Mouse (Mus musculus): Measurements from ENCODE around the gene Rxfp4. TPM values are rescaled to one million over a fixed set of nuclear protein-coding genes. Genes with fewer than 3 reads are reported as not detected.
A peak's percentile ranks its signal among the peaks of the same experiment; 100 is the strongest.

The Rxfp4 gene
- polyA plus RNA-seq, 2 experiments from 2014 or later = 0.26 TPM; not detected in 1

DNA sequence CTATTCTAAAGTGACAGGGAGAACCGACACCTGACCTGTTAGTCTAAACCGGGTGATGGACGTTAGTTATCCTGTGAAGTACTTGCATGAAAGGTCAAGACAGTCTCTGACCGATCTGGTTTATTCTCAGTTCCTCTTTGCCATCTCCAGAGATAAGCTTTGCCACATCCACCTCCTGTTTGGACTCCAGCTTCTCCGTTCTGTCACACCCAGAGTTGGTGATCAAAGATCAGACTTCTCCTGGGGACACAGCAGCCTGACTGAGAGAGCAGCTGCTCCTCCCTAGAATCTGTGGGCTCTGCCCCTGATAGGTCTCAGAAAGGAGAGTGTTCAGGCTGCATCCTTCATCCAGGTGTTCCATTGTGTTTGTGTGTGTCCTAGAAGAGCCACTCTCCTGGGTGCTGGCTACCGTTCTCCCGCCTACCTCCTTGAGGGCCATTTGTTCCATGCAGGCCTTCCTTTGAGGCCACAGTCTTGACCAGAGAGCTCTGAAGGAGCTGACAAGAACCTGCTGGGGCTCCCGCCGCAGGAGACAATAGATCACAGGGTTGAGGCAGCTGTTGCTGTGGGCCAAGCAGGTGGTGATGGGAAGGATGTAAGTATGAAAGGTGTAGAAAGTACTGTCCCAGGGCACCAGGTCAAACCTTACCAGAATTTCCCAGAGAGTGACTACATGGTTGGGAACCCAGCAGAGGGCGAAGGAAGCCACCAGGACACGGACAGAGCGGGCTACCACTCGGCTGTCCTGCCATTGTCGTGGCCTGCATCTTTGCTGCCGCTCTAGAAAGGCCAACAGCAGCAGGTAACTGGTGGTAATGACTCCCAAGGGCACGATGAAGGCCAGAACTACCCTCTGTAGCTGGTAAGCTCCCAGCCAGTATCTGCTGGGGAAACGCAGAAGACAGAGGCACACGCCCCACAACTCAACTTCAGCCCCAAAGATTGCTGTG lies 998 bp downstream of the Rxfp4 start:
- no peak for ATAC-seq

DNA sequence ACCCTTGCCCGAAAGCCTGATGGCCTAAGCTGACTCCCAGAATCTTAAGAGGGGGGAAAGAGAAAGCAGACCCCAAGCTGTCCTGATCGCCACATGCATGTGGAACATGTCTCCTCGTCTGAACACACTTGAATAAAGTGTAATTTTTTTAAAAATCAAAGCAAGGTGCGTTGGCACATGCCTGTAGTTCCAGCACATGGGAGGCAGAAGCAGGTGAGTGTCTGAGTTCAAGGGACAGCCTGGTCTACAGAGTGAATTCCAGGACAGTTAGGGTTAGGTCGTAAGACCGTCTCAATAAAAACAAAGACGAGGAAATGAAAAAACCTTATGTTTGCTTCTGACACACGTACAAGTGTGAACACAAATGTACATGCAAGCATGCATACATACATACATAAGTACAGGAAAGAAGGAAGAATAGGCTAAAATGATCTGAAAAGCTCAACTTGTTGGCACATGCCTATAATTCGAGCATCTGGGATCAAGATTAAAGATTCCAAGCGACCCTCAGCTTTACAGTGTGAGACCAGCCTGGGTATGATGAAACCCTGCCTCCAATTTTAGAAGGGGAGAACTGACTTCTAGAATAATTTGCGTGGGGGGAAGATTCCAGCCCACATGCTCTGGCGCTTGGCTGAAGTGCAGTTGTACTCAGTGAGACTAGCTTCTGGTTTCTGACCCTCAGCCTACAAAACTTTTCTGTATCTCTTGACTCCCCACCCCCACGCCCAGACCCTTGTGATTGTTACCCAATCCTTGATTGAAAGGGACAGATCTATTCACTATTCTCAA lies 2.0 kb downstream of the Rxfp4 start:
- ATAC-seq = no peak

DNA sequence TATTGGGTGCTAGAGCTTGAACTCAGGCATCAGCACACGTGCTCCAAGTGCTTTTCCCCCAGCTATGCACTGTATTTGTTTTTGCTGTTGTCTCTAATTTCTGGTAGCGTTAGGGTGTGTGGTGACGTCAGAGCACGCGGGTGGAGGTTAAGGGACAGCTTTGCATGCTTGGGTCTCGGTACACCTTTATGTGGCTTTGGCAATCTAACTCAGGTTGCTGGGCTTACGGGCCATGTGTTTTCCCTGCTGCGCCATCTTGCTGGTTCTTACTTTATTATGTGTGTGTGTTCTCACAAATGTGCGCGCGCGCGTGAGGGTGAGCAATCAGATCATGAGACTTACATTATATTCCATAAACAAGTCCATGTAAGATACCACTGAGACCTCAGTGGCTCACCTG lies 3.0 kb downstream of the Rxfp4 start:
- no peak for ATAC-seq

DNA sequence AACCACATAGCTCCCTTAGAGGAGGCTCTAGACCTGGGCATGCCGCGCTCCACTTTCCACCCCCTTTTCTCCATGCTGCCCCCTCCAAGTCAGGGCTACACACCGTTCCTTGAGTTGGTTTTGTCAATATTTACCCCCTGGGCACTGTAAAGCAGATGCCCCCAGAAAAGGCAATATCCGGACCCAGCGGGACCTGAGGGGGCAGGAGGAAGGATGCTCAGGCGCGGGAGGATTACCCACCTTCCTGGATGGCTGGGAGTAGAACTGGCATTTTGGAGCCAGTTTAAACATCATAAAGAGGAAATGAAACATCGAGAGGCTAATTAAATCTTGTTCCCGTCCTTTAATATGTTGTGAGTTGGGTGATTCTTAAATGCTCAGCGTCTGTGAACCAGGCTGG lies 3.8 kb downstream of the Rxfp4 start:
- no peak for ATAC-seq

DNA sequence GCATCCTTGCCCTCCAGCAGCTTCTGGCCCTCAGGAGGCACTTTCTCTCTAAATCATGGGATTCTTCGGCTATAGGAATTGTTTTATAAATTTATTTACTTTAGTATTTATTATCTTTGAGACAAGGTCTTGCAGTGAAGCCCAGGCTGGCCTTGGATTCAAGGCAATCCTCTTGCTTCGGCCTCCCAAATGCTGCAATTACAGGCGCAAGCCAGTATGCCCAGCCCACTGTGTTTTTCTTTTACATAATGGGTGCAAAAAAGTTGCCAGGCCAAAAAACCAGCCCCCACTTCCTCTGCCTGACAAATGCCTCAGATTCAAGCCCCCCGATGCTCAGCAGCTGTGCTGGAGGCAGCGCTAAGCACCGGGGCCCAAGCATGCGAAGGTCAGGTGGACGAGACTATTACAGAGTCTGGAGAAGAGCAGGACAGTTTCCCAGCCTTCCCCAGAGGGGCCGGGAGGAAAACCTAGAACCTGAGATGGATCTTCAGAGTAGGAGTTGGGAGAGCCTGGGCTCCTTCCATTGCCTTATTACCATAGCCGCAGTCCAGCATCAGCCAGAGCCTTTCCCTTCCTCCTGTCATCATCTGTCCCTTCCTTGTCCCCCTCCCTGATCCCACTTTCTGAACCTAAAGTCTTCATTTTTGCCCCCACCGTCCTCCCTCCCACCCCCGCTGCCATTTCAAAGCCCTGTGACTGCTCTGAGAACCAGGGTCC lies 4.3 kb downstream of the Rxfp4 start:
- ATAC-seq = no peak

DNA sequence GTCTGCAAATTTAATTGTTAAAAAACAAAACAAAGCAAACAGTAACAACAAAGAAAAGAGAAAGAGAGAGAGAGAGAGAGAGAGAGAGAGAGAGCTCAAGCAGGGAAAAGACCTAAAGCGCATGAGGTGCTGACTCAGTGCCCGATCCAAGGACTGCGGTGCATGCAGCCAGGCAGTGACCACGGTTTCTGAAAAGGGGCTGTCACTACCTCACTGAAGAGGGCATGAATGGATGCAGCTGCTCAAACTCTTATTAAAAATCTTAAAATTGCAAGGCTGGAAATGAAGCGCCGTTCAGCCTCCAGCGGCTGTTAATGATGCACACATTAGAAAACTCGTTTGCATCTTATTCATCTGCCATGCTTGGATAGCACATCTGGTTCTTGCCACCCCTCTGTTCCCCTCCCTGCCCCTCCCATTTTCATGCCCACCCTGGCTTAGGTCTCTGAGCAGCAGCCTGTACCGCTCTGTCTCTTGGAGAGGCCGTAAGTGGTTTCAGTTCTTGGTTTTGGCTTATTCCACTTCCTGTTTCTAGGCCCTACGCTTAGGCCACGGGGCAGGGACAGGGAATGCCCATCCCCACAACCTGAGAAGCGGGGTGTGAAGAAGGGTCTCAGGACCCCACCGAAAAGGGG lies 5.0 kb downstream of the Rxfp4 start:
- no peak for ATAC-seq

DNA sequence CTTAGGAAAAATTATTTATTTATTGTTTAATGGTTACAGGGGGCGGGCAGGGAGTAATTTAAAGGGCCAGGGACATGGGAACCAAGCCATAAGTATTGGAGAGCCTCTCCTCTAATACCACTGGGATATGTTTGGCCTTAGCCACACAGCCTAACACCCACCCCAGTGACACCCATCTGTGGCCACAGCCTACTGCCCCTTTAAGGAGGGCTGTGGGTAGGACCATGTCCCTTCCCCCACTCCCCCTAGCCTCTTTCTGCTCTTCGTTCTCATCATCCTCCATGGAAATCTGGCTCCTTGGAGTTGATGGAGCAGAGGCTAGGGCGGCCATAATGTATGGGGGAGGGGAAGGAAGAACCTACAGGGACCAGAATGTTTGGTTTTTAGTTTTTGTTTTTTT lies 5.9 kb downstream of the Rxfp4 start:
- ATAC-seq = no peak

DNA sequence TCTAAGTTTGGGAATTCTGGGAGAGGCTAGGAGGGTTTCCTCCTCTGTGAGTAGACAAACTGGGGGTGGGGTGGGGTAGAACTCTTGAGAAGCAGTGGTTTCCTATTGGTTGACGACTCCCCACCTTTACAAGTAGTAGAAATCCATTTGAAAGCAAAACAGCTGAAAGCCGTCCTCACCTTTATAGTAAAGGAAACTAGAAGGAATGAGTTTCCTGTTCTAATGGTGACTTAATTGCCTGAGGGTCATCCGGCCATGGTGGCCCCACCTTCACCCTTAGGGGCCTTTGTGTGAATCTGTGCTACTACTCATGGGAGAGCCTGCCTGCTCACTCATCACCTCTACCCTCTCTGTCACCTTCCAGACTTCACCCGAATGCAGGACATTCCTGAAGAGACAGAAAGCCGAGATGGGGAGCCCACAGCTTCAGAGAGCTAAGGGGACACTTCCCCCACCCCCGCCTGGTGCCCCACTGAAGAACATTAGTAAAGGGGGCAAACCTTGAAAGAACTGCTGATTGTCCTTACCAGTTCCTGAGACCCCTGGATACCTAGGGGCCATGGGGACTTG lies 6.4 kb downstream of the Rxfp4 start:
- ATAC-seq = no peak

DNA sequence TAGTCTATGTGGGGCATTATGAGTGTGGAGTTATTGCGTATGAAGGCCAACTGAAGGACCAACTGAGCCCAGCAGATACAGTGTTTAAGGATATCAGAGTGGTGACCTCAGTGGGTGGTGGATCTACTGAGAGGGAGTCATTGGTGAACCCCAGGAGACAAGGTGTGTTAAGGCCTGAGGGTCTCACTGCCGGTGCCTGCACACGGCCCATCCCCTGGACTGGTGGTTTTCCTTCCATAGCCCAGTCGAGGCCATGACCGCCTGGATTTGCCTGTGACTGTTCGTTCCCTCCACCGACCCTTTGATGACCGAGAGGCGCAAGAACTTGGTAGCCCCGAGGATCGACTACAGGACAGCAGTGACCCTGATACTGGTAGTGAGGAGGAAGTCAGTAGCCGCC lies 7.0 kb downstream of the Rxfp4 start:
- no peak for ATAC-seq

DNA sequence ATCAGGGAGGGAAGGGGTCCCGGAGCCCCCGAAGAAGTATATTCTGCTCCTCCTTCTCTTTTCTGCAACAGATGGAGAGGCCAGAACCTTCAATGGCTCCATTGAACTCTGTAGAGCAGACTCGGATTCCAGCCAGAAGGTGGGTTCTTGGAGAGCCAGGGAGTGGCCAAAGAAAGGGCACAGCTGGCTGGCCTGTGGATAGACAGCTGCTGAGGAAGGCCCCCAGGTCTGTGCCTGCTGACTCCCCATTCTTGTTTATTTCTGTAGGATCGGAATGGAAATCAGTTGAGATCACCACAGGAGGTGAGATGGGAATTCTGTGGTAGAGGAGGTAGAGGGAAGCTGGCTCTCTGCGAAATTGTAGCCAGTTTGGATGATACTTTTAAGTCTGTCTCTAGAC lies 9.9 kb downstream of the Rxfp4 start:
- no peak for ATAC-seq

DNA sequence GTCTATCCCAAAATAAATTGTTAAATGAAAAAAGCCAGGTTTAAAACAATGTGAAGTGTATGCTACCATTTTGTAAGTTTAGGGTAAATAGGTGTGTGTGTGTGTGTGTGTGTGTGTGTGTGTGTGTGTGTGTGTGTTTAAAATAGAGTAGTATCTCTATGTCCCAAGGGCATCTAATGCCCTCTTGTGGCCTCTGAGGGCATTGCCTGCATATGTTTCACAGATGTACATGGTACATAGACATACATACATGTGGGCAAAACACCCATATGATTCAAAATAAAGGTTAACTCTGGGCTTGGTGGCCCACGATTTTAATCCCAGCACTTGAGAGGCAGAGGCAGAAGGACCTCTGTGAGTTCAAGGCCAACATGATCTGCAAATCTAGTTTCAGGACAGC lies 12.3 kb downstream of the Rxfp4 start:
- peak; percentile 81 for ATAC-seq

DNA sequence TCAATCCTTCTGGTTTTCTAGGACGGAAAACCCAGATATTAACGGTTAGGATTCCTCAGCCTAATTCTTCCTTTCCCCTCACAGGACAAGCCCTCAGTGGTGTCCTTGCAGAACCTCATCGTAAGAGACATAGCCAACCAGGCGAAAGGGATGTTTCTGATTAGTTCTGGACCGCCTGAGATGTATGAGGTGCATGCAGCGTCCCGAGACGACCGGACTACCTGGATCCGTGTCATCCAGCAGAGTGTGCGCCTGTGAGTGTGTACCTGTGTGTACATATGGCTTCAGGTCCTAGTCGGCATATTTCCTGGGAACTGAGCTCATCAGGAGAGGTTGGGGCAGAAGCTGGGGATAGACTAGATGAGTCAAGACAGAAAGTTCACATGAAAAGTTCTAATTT lies 13.7 kb downstream of the Rxfp4 start:
- no peak for ATAC-seq

DNA sequence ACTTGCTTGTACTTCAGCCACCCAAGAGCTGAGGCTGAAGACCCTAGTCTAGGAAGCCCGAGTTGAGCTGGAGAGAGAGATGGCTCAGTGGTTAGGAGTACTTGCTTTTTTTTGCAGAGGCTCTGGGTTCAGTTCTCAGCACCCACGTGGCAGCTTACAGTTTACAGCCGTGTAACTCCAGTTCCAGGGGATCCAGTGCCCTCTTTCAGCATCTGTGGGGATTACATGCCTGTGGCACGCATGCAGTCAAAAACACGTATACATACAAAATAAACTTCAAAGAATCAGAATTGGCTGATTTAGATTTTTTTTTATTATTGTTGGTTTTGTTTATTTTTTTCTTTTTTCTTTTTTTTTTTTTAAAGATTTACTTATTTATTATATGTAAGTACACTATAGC lies 15.8 kb downstream of the Rxfp4 start:
- ATAC-seq = no peak

DNA sequence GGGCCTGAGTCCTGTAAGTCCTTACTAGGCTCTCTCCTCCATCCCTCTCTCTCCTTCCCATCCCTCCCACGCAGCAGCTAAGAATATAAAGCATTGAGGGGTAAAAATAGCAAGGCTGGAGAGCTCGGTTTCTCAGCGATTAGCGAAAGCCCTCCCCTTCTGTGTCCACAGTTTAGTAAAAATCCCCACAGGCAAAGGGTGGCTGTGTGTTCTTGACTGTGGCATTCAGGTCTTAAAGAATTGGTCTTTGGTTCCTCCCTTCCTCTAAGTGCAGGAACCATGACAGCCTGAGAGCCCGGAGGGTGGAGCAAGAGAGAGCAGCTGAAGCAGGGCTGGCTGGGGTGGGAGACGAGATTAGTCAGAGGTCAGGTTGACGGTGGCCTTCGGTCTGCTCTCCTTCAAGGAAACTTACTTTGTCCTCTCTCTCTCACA lies 16.4 kb downstream of the Rxfp4 start:
- no peak for ATAC-seq

DNA sequence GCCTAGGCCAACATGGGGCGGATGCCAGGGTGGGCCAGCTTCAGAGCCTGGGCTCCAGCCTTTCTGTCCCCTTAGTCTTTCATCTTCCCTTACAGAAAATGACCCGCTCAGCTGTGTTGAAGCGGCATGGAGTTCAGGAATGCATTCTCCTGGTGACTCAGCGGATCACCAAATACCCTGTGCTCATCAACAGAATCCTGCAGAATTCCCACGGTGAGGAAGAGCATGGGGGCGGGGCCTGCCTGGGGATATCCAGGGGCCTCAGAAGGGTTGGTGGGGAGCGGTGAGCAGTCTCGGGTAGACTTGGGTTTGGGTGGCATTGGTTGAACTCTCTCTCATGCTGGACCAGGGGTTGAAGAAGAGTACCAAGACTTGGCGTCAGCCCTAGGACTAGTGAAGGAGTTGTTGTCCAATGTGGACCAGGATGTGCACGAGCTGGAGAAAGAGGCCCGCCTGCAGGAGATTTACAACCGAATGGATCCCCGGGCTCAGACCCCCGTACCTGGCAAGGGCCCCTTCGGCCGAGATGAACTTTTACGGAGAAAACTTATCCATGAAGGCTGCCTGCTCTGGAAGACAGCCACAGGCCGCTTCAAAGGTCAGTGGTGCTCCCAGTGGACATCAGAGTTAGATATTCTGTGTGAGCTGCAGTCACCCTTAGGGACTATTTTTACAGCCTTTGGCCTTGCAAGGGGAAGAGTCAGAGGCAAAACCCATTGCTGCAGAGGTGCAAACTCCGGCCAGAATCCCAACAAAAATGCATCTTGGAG lies 17.3 kb downstream of the Rxfp4 start:
- ATAC-seq = no peak

DNA sequence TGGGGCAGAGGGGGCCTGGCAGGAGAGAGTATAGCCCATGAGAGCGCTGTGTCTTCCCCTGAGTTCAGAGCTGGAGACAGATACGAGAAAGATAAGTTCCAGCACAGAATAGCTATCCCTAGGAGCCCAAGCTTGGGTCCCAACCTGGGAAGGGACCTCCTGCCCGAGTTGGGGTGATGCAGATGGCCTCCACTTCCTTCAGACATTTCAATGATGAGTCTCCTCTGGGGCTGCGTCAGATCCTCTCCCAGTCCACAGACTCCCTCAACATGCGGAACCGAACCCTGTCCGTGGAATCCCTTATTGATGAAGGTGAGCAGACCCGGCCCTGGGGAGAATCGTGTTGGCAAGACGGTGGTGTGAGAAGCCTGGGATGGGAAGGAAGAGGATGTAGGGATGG lies 19.9 kb downstream of the Rxfp4 start:
- ATAC-seq = no peak

DNA sequence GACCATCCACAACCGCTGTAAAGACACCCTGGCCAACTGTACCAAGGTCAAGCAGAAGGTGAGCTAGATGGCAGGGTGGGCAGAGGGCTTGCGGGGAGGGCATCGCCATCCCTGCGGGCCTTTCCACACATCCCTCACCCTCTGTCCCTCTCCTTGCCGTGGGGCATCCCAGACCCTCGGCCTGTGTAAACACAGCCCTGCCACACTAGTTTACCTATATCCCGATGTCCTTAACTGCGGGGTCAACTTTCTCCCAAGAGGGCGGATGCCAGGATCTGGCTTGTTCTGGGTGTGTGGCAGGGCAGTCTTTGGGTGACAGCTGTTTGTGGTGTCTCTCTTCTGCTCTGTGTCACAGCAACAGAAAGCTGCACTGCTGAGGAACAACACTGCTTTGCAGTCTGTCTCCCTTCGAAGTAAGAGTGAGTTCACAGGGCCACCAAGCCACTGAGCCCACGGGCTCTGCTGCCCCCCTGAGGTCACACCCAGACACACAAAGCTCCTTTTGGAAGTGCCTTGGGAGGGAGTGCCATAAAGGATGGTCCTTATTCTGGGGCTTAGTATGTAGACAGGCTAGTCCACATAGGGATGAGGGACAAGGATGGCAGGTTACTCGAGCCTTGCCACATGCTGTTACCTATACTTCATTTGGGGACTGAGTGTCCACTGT lies 20.9 kb downstream of the Rxfp4 start:
- no peak for ATAC-seq

DNA sequence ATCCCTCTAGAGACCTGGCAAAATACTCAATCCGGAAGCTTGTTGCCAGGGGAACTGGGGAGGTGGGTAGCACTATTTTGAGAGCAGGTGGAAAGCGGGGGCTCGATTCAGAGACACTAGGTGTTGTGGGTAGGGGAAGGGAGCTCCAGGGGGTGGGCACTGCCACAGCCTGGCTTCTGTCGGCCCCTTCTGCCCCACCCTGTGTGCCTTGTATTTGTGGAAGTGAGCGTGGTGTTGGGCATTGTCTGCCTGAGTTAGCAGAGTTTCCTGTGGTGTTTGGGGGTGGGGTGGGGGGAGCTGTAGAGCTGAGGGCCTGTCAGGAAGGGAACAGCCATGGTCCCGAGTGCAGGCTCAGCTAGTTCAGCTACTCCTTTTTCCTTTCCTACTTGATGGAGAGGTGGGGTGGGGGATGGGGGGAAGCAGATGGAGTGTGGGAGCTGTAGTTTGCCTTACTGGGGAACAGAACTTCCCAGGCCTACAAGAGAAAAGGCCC lies 22.0 kb downstream of the Rxfp4 start:
- ATAC-seq = no peak

DNA sequence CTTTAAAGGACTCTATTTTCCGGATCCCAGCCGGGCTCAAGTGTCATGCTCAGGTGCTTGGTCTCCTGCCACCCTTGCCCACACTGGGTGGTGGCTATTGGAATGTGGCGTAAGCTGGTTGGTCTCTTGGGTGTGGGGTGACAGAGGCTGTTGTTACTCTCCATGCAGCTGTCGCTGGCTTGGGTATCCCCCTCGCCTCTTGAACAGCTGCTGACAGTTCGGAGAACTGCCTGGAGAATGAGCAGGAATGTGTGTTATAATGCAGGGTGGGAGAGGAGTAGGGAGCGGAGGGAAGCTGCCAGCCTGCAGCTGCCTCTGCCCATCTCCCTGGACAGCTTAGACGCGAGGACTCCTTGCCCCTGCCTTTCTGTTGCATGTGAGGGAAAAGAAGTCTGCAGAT lies 22.9 kb downstream of the Rxfp4 start:
- no peak for ATAC-seq

DNA sequence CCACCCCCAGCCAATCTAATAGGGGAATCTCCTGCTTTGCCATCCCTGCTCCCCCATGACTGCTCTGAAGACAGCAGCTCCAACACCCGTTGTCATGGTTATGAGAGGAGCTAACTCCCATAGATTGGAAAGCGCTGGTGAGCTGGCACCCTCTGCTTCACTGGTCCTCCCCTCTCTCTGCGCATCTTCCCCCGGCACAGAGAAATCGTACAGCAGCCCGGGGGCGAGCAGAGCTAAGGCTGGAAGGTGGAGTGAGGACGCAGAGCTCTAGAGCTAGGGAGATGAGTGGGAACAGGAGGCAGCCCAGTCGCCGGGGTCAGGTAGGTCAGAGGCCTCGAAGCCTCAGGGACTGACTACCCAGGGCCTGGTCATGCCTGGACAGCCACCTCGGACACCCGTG lies 23.7 kb downstream of the Rxfp4 start:
- no peak for ATAC-seq

DNA sequence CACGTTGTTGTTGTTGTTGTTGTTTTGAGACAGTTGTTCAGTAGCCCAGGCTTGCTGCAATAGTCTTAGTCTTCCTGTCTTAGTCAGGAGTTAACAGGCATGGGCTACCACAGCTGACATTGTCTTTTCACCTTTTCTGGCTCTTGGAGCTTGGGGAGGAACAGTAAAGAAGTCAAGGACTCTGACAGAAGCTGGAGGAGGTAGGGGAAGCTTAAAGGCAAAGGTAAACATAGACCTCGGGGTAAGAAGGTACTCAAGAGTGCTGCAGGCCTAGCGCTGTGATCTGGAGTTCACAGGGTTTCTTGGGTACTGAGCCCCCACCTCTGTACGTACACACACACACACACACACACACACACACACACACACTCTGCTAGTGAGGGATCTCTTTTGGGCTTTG lies 24.2 kb downstream of the Rxfp4 start:
- ATAC-seq = no peak
